Mouse (Mus musculus) kidney, embryonic 15.5 days (tissue): ENCODE measurements around the gene Lima1. TPM values are rescaled to one million over a fixed set of nuclear protein-coding genes. Genes with fewer than 3 reads are reported as not detected.
"Not testable (repeated sequence)": the region's sequence is repeated elsewhere in the genome, so short reads cannot be mapped to it uniquely, and the experiment has no call there.

Experiments
- ATAC-seq: fragments of 200-750 bp; cut with Nextera tagmentation; replicated peaks from 2 replicates; pipeline ENCODE4 v1.8.0; 2017; ENCODE audit warnings: moderate TSS enrichment; ENCODE audit not compliant: low FRiP score
- H3K27ac ChIP-seq: fragments of 300-500 bp; sonication (generic); 2 replicates; pipeline ENCODE4 v1.5.1; 2015; ENCODE audit warnings: mild to moderate bottlenecking, inconsistent platforms
- H3K27me3 ChIP-seq: fragments of 300-500 bp; sonication (generic); 2 replicates; pipeline ENCODE4 v1.6.1; 2015; ENCODE audit warnings: inconsistent platforms
- H3K36me3 ChIP-seq: fragments of 300-500 bp; sonication (generic); 2 replicates; pipeline ENCODE4 v1.6.1; 2015; ENCODE audit warnings: inconsistent platforms
- H3K4me1 ChIP-seq: fragments of 300-500 bp; sonication (generic); 2 replicates; pipeline ENCODE4 v1.6.1; 2015; ENCODE audit warnings: inconsistent platforms
- H3K4me2 ChIP-seq: fragments of 300-500 bp; sonication (generic); 2 replicates; pipeline ENCODE4 v1.6.1; 2015; ENCODE audit warnings: moderate library complexity, mild to moderate bottlenecking, inconsistent platforms
- H3K4me3 ChIP-seq: fragments of 300-500 bp; sonication (generic); replicated peaks from 2 replicates; pipeline ENCODE4 v1.5.1; 2015; ENCODE audit warnings: mild to moderate bottlenecking, inconsistent platforms
- H3K9ac ChIP-seq: fragments of 300-500 bp; sonication (generic); 2 replicates; pipeline ENCODE4 v1.6.1; 2015; ENCODE audit warnings: mild to moderate bottlenecking, inconsistent platforms
- H3K9me3 ChIP-seq: fragments of 300-500 bp; sonication (generic); replicated peaks from 2 replicates; pipeline ENCODE4 v1.6.1; 2016; ENCODE audit warnings: inconsistent platforms
- WGBS: fragments of 180-500 bp; shearing (Covaris S2); methylation state at CpG from one replicate; pipeline ENCODE4 v1.1.7; 2015; ENCODE audit warnings: mixed read lengths; 5-methylcytosine and 5-hydroxymethylcytosine counted together
- polyA plus RNA-seq: library from polyadenylated mRNA; unstranded; fragments of >200 nt; fragmentation: Nextera tagmentation; extraction: Ambion mirVana; gene quantifications from 2 replicates; pipeline ENCODE4 v1.2.1, GENCODE M21; 2015

Gene Lima1
- polyA plus RNA-seq, result 51.5 and 55.2 TPM in 2 replicates

GRCm38 (mm10) chr15:99875334-99875869 lies at the start of gene Lima1:
TSS of gene Lima1 (minus strand) at chr15:99875456.
- Histone ChIP-seq H3K9ac (peak within 1 kb of the TSS; percentile 67), H3K27me3 (no peaks in the 10 kb centered on the region; the same call in 1 of the 2 replicates), H3K4me2 (peak within 1 kb of the TSS; percentile 92), H3K9me3 (no peaks in the 10 kb centered on the region), H3K4me1 (peaks cover 24% of the 10 kb centered on the region), H3K27ac (0 out of 2 replicates have a peak within 1 kb of the TSS, but pooled peaks have one; percentile 56), H3K36me3 (no peaks in the 10 kb centered on the region), H3K4me3 (peak within 1 kb of the TSS; percentile 68)
- under 1% methylated on average over 30 of the region's 38 CpGs for WGBS
- ATAC-seq, result peak; percentile 94

- H3K27ac ChIP-seq, result 0 out of 2 replicates have a peak overlapping the region, but pooled peaks have one; percentile 27
These were observed 44.4 kb upstream of the Lima1 start for GRCm38 (mm10) chr15:99919601-99920158.

GRCm38 (mm10) chr15:99917264-99917663 lies 42.0 kb upstream of the Lima1 start:
- Histone ChIP-seq H3K27ac (no peak overlapping the region), H3K36me3 (no peaks in the 10 kb centered on the region), H3K9ac (no peak overlapping the region), H3K4me2 (no peak overlapping the region), H3K27me3 (no peaks in the 10 kb centered on the region), H3K4me3 (no peak overlapping the region), H3K9me3 (no peaks in the 10 kb centered on the region), H3K4me1 (no peaks in the 10 kb centered on the region)
- ATAC-seq, result no peak
- 64% methylated on average over 3 of the region's 3 CpGs for WGBS

More at GRCm38 (mm10) chr15:99919601-99920158, 44.4 kb upstream of the Lima1 start:
- no peak overlapping the region for H3K9ac ChIP-seq
- no peaks in the 10 kb centered on the region for H3K36me3 ChIP-seq
- no peak for ATAC-seq
- H3K4me2 ChIP-seq, result no peak overlapping the region
- no peaks in the 10 kb centered on the region for H3K9me3 ChIP-seq
- no peaks in the 10 kb centered on the region for H3K27me3 ChIP-seq
- 77% methylated on average over 15 of the region's 15 CpGs for WGBS
- H3K4me1 ChIP-seq, result no peaks in the 10 kb centered on the region
- no peak overlapping the region for H3K4me3 ChIP-seq

GRCm38 (mm10) chr15:99914613-99915012 lies 39.4 kb upstream of the Lima1 start:
- no peak overlapping the region for H3K9ac ChIP-seq
- no peaks in the 10 kb centered on the region for H3K4me1 ChIP-seq
- ATAC-seq, result no peak
- no peak overlapping the region for H3K4me2 ChIP-seq
- no peak overlapping the region for H3K27ac ChIP-seq
- 68% methylated on average over 5 of the region's 5 CpGs for WGBS
- no peaks in the 10 kb centered on the region for H3K9me3 ChIP-seq
- H3K36me3 ChIP-seq, result no peaks in the 10 kb centered on the region
- no peaks in the 10 kb centered on the region for H3K27me3 ChIP-seq
- H3K4me3 ChIP-seq, result no peak overlapping the region

- Histone ChIP-seq H3K4me1 (no peaks in the 10 kb centered on the region), H3K4me2 (no peak overlapping the region), H3K27me3 (no peaks in the 10 kb centered on the region), H3K9me3 (no peaks in the 10 kb centered on the region), H3K27ac (no peak overlapping the region), H3K9ac (no peak overlapping the region), H3K4me3 (no peak overlapping the region), H3K36me3 (no peaks in the 10 kb centered on the region)
- ATAC-seq, result no peak
- 90% methylated on average over 4 of the region's 4 CpGs for whole genome bisulfite sequencing
These were observed 36.5 kb upstream of the Lima1 start for GRCm38 (mm10) chr15:99911785-99912184.

- H3K36me3 ChIP-seq, H3K9ac ChIP-seq, H3K9me3 ChIP-seq, ATAC-seq, H3K4me2 ChIP-seq, H3K4me1 ChIP-seq, H3K27ac ChIP-seq, H3K4me3 ChIP-seq, H3K27me3 ChIP-seq: not testable (repeated sequence)
- WGBS, result 42% methylated on average over 14 of the region's 14 CpGs
These were observed 34.2 kb upstream of the Lima1 start for GRCm38 (mm10) chr15:99909339-99909996.

- Histone ChIP-seq H3K4me2 (no peak overlapping the region), H3K4me3 (no peak overlapping the region), H3K9ac (no peak overlapping the region), H3K27ac (no peak overlapping the region), H3K4me1 (peaks cover 7% of the 10 kb centered on the region; the same call in 1 of the 2 replicates), H3K9me3 (no peaks in the 10 kb centered on the region), H3K36me3 (no peaks in the 10 kb centered on the region), H3K27me3 (no peaks in the 10 kb centered on the region)
- ATAC-seq, result no peak
- 55% methylated on average over 1 of the region's 1 CpGs for WGBS
These were observed 32.3 kb upstream of the Lima1 start for GRCm38 (mm10) chr15:99907514-99907913.

GRCm38 (mm10) chr15:99907041-99907440 lies 31.8 kb upstream of the Lima1 start:
- Histone ChIP-seq H3K9me3 (no peaks in the 10 kb centered on the region), H3K4me2 (no peak overlapping the region), H3K4me1 (peaks cover 8% of the 10 kb centered on the region; the same call in 1 of the 2 replicates), H3K4me3 (no peak overlapping the region), H3K27me3 (no peaks in the 10 kb centered on the region), H3K27ac (no peak overlapping the region), H3K9ac (no peak overlapping the region), H3K36me3 (no peaks in the 10 kb centered on the region)
- ATAC-seq, result no peak
- 71% methylated on average over 4 of the region's 4 CpGs for WGBS

- Histone ChIP-seq H3K4me2 (no peak overlapping the region), H3K36me3 (no peaks in the 10 kb centered on the region), H3K4me3 (no peak overlapping the region), H3K9me3 (no peaks in the 10 kb centered on the region), H3K4me1 (peaks cover 8% of the 10 kb centered on the region; the same call in 1 of the 2 replicates), H3K27ac (no peak overlapping the region), H3K27me3 (no peaks in the 10 kb centered on the region), H3K9ac (no peak overlapping the region)
- ATAC-seq, result no peak
- WGBS, result 85% methylated on average over 9 of the region's 9 CpGs
These were observed 29.6 kb upstream of the Lima1 start for GRCm38 (mm10) chr15:99904841-99905240.

GRCm38 (mm10) chr15:99904333-99904732 lies 29.1 kb upstream of the Lima1 start:
- WGBS, result 1% methylated on average over 4 of the region's 4 CpGs
- Histone ChIP-seq H3K36me3 (no peaks in the 10 kb centered on the region), H3K4me3 (no peak overlapping the region), H3K4me2 (no peak overlapping the region), H3K27me3 (no peaks in the 10 kb centered on the region), H3K9ac (no peak overlapping the region), H3K27ac (no peak overlapping the region), H3K4me1 (peaks cover 8% of the 10 kb centered on the region; the same call in 1 of the 2 replicates), H3K9me3 (no peaks in the 10 kb centered on the region)
- ATAC-seq, result no peak; the same call in 1 of the 2 replicates

- 68% methylated on average over 5 of the region's 5 CpGs for WGBS
- H3K4me1 ChIP-seq, result peaks cover 8% of the 10 kb centered on the region; the same call in 1 of the 2 replicates
These were observed 28.0 kb upstream of the Lima1 start for GRCm38 (mm10) chr15:99903227-99903626.

GRCm38 (mm10) chr15:99902786-99903185 lies 27.5 kb upstream of the Lima1 start:
- 51% methylated on average over 5 of the region's 5 CpGs for WGBS
- H3K4me1 ChIP-seq, result peaks cover 8% of the 10 kb centered on the region; the same call in 1 of the 2 replicates
- H3K4me3 ChIP-seq, result no peak overlapping the region
- ATAC-seq, result peak; percentile 51; the same call in 1 of the 2 replicates
- no peaks in the 10 kb centered on the region for H3K27me3 ChIP-seq
- H3K36me3 ChIP-seq, result no peaks in the 10 kb centered on the region
- peak overlapping the region; percentile 37; the same call in 1 of the 2 replicates for H3K27ac ChIP-seq
- H3K9me3 ChIP-seq, result no peaks in the 10 kb centered on the region
- no peak overlapping the region for H3K4me2 ChIP-seq
- H3K9ac ChIP-seq, result no peak overlapping the region

More at GRCm38 (mm10) chr15:99903227-99903626, 28.0 kb upstream of the Lima1 start:
- H3K9me3 ChIP-seq, result no peaks in the 10 kb centered on the region
- H3K27me3 ChIP-seq, result no peaks in the 10 kb centered on the region
- no peaks in the 10 kb centered on the region for H3K36me3 ChIP-seq
- H3K4me3 ChIP-seq, result no peak overlapping the region
- ATAC-seq, result no peak
- no peak overlapping the region for H3K9ac ChIP-seq
- no peak overlapping the region for H3K4me2 ChIP-seq
- peak overlapping the region; percentile 37; the same call in 1 of the 2 replicates for H3K27ac ChIP-seq
